Mouse (Mus musculus): ENCODE data around the gene Sel1l3.

The Sel1l3 gene

GRCm38 (mm10) chr5:53172256-53172636 is 41.5 kb downstream of the Sel1l3 start:
- no peak for DNase-seq

GRCm38 (mm10) chr5:53171611-53172255 is 42.0 kb downstream of the Sel1l3 start:
- no peak for DNase-seq

- DNase-seq = no peak
Observed at GRCm38 (mm10) chr5:53167564-53167963, 46.2 kb downstream of the Sel1l3 start.

GRCm38 (mm10) chr5:53165672-53166071 is 48.1 kb downstream of the Sel1l3 start:
- DNase-seq = no peak

GRCm38 (mm10) chr5:53162436-53162835 is 51.3 kb downstream of the Sel1l3 start:
- no peak for DNase-seq

- DNase-seq = no peak
Observed at GRCm38 (mm10) chr5:53161506-53162186, 52.1 kb downstream of the Sel1l3 start.

GRCm38 (mm10) chr5:53160207-53160606 is 53.5 kb downstream of the Sel1l3 start:
- DNase-seq = no peak

GRCm38 (mm10) chr5:53159631-53160030 is 54.1 kb downstream of the Sel1l3 start:
- DNase-seq = no peak

GRCm38 (mm10) chr5:53159166-53159565 is 54.6 kb downstream of the Sel1l3 start:
- no peak for DNase-seq

GRCm38 (mm10) chr5:53155985-53156679 is 57.6 kb downstream of the Sel1l3 start:
- no peak for DNase-seq

GRCm38 (mm10) chr5:53154501-53154900 is 59.2 kb downstream of the Sel1l3 start:
- no peak for DNase-seq

GRCm38 (mm10) chr5:53154078-53154477 is 59.6 kb downstream of the Sel1l3 start:
- no peak for DNase-seq

GRCm38 (mm10) chr5:53153144-53153543 is 60.6 kb downstream of the Sel1l3 start:
- DNase-seq = peak; percentile 40

GRCm38 (mm10) chr5:53151379-53151960 is 62.3 kb downstream of the Sel1l3 start:
- DNase-seq = no peak

- no peak for DNase-seq
Observed at GRCm38 (mm10) chr5:53148960-53149685, 64.6 kb downstream of the Sel1l3 start.

- no peak for DNase-seq
Observed at GRCm38 (mm10) chr5:53148160-53148923, 65.4 kb downstream of the Sel1l3 start.

GRCm38 (mm10) chr5:53147418-53147817 is 66.3 kb downstream of the Sel1l3 start:
- DNase-seq = no peak

- no peak for DNase-seq
Observed at GRCm38 (mm10) chr5:53146684-53147061, 67.1 kb downstream of the Sel1l3 start.

- DNase-seq = no peak
Observed at GRCm38 (mm10) chr5:53146049-53146683, 67.6 kb downstream of the Sel1l3 start.

GRCm38 (mm10) chr5:53142587-53142986 is 71.1 kb downstream of the Sel1l3 start:
- DNase-seq = no peak

GRCm38 (mm10) chr5:53140158-53140927 is 73.4 kb downstream of the Sel1l3 start:
- no peak for DNase-seq

Measured in thymus, postnatal 14 days (tissue).